Mouse (Mus musculus) gastrocnemius, postnatal 36 days (tissue): ENCODE measurements around the gene Edaradd. TPM values are rescaled to one million over a fixed set of nuclear protein-coding genes. Genes with fewer than 3 reads are reported as not detected.

ENCODE experiments used
- DNase-seq, 2 experiments: peaks; one replicate each; pipeline ENCODE4 v3.0.0; 2022
- intact Hi-C: fragments of 180-260 bp; cut with DNase I; formaldehyde crosslinking; loops from one replicate; pipeline ENCODE4 v1.15.1; 2025
- long read RNA-seq, 2 experiments: library from polyadenylated mRNA; stranded (forward); transcript quantifications; one replicate each; pipeline ENCODE4 v2.0.0; 2021
- total RNA-seq, 2 experiments: library from RNA; stranded (reverse); gene quantifications; 2 replicates each; pipeline ENCODE4 v1.2.3; 2021

The Edaradd gene
- under 1 TPM in 1 of 2 experiments, not detected in 1; 0.08 TPM for total RNA-seq
- long read RNA-seq, experiment 1: 0 reads
- long read RNA-seq, experiment 2: 0 reads

- peak; percentile 10 to 24 for DNase-seq
- intact Hi-C loops: no loop called here
Observed at GRCm38 (mm10) chr13:12519955-12520584, at the start of gene Edaradd. Edaradd (minus strand) TSS chr13:12520438.

GRCm38 (mm10) chr13:12569741-12570140, 49.5 kb upstream of the Edaradd start:
- no peak for DNase-seq
- intact Hi-C loops: loop anchor here (10.0 kb wide), 1 partner anchor 105 kb away; the partner anchor contains the start of gene Lgals8

- intact Hi-C loops: loop anchor here (10.0 kb wide), 1 partner anchor 104 kb away; the partner anchor contains the start of gene Lgals8
- no peak for DNase-seq
Observed at GRCm38 (mm10) chr13:12568597-12569469, 48.6 kb upstream of the Edaradd start.

- intact Hi-C loops: loop anchor here (10.0 kb wide), 1 partner anchor 103 kb away; the partner anchor contains the start of gene Lgals8
- DNase-seq: no peak
Observed at GRCm38 (mm10) chr13:12567936-12568335, 47.7 kb upstream of the Edaradd start.

- intact Hi-C loops: loop anchor here (10.0 kb wide), 1 partner anchor 101 kb away; the partner anchor contains the start of gene Lgals8
Observed at GRCm38 (mm10) chr13:12565621-12566390, 45.6 kb upstream of the Edaradd start, which contains the start of gene Ero1lb. Ero1lb (plus strand) TSS chr13:12565874.

GRCm38 (mm10) chr13:12562256-12562655, 42.0 kb upstream of the Edaradd start:
- intact Hi-C loops: loop anchor here (10.0 kb wide), 1 partner anchor 97 kb away; the partner anchor contains the start of gene Lgals8
- DNase-seq: no peak

More at GRCm38 (mm10) chr13:12565621-12566390, 45.6 kb upstream of the Edaradd start, which contains the start of gene Ero1lb:
- peak; percentile 97 to 98 for DNase-seq

GRCm38 (mm10) chr13:12561729-12562128, 41.5 kb upstream of the Edaradd start:
- intact Hi-C loops: loop anchor here (10.0 kb wide), 1 partner anchor 97 kb away; the partner anchor contains the start of gene Lgals8
- DNase-seq: no peak

- intact Hi-C loops: loop anchor here (10.0 kb wide), 1 partner anchor 95 kb away; the partner anchor contains the start of gene Lgals8
- no peak for DNase-seq
Observed at GRCm38 (mm10) chr13:12559462-12560120, 39.4 kb upstream of the Edaradd start.

- intact Hi-C loops: no loop called here
- no peak for DNase-seq
Observed at GRCm38 (mm10) chr13:12559044-12559443, 38.8 kb upstream of the Edaradd start.

GRCm38 (mm10) chr13:12554211-12554610, 34.0 kb upstream of the Edaradd start:
- intact Hi-C loops: no loop called here
- DNase-seq: no peak

GRCm38 (mm10) chr13:12543880-12544568, 23.8 kb upstream of the Edaradd start:
- no peak for DNase-seq
- intact Hi-C loops: no loop called here

- DNase-seq: no peak
- intact Hi-C loops: no loop called here
Observed at GRCm38 (mm10) chr13:12543246-12543645, 23.0 kb upstream of the Edaradd start.

- peak; percentile 23 to 27 for DNase-seq
- intact Hi-C loops: no loop called here
Observed at GRCm38 (mm10) chr13:12542006-12542981, 22.1 kb upstream of the Edaradd start.

- intact Hi-C loops: no loop called here
- no peak for DNase-seq
Observed at GRCm38 (mm10) chr13:12540119-12540518, 19.9 kb upstream of the Edaradd start.

GRCm38 (mm10) chr13:12539716-12540115, 19.5 kb upstream of the Edaradd start:
- intact Hi-C loops: no loop called here
- no peak for DNase-seq

GRCm38 (mm10) chr13:12537971-12538370, 17.7 kb upstream of the Edaradd start:
- DNase-seq: no peak
- intact Hi-C loops: no loop called here

- DNase-seq: no peak
- intact Hi-C loops: no loop called here
Observed at GRCm38 (mm10) chr13:12534628-12535027, 14.4 kb upstream of the Edaradd start.

- DNase-seq: no peak
- intact Hi-C loops: loop anchor here (5.0 kb wide), 1 partner anchor 43 kb away; no protein-coding TSS in a partner anchor
Observed at GRCm38 (mm10) chr13:12525678-12526077, 5.4 kb upstream of the Edaradd start.
